Mouse (Mus musculus) heart, postnatal 0 days (tissue): ENCODE data around the gene Traf3. TPM values are rescaled to one million over a fixed set of nuclear protein-coding genes. Genes with fewer than 3 reads are reported as not detected.

ENCODE experiments used
- ATAC-seq: fragments of 200-750 bp; cut with Nextera tagmentation; 2 replicates; pipeline ENCODE4 v1.8.0; 2017; ENCODE audit warnings: low read depth, moderate number of reproducible peaks, moderate library complexity; ENCODE audit not compliant: insufficient read depth
- DNase-seq: peaks from one replicate; pipeline ENCODE4 v3.0.0-alpha.2; 2016; ENCODE audit warnings: low spot score
- H3K27ac ChIP-seq: fragments of 300-500 bp; sonication (generic); 2 replicates; pipeline ENCODE4 v1.5.1; 2014; ENCODE audit warnings: low read depth, mild to moderate bottlenecking
- H3K27me3 ChIP-seq: fragments of 300-500 bp; sonication (generic); 2 replicates; pipeline ENCODE4 v1.6.1; 2014; ENCODE audit warnings: low read length, mixed read lengths; ENCODE audit not compliant: control insufficient read depth, insufficient read depth
- H3K36me3 ChIP-seq: fragments of 300-500 bp; sonication (generic); replicated peaks from 2 replicates; pipeline ENCODE4 v1.6.1; 2014; ENCODE audit warnings: low read length, mixed read lengths; ENCODE audit not compliant: control insufficient read depth, insufficient read depth
- H3K4me1 ChIP-seq: fragments of 300-500 bp; sonication (generic); 2 replicates; pipeline ENCODE4 v1.6.1; 2014; ENCODE audit warnings: antibody characterized with exemption; ENCODE audit not compliant: control insufficient read depth, insufficient read depth
- H3K4me2 ChIP-seq: fragments of 300-500 bp; sonication (generic); 2 replicates; pipeline ENCODE4 v1.6.1; 2014; ENCODE audit warnings: low read depth, mild to moderate bottlenecking, low read length, moderate library complexity
- H3K4me3 ChIP-seq: fragments of 300-500 bp; sonication (generic); 2 replicates; pipeline ENCODE4 v1.5.1; 2014; ENCODE audit warnings: low read depth, low read length
- H3K9ac ChIP-seq: fragments of 300-500 bp; sonication (generic); replicated peaks from 2 replicates; pipeline ENCODE4 v1.6.1; 2014; ENCODE audit warnings: low read depth, low read length, mixed read lengths
- H3K9me3 ChIP-seq: fragments of 300-500 bp; sonication (generic); replicated peaks from 2 replicates; pipeline ENCODE4 v1.6.1; 2016; ENCODE audit warnings: low read length; ENCODE audit not compliant: control insufficient read depth
- CTCF ChIP-seq: IDR thresholded peaks from 2 replicates; pipeline ENCODE4 v1.5.1; 2016; ENCODE audit warnings: antibody characterized with exemption, control low read depth, low read depth
- EP300 ChIP-seq: IDR thresholded peaks from 2 replicates; pipeline ENCODE4 v1.6.1; 2016; ENCODE audit warnings: antibody characterized with exemption, low read depth
- WGBS: fragments of 180-500 bp; shearing (Covaris S2); extraction: QIAGEN DNeasy Blood & Tissue Kit; methylation state at CpG from one replicate; pipeline ENCODE4 v1.1.7; 2014; 5-methylcytosine and 5-hydroxymethylcytosine counted together
- polyA plus RNA-seq: library from polyadenylated mRNA; unstranded; fragments of >200 nt; fragmentation: Nextera tagmentation; extraction: Ambion mirVana; gene quantifications from 2 replicates; pipeline ENCODE4 v1.2.1, GENCODE M21; 2015
- total RNA-seq: library from RNA; depleted of rRNA; stranded (reverse); fragments of >200 nt; gene quantifications from 2 replicates; pipeline ENCODE4 v1.2.3, GENCODE M21; 2014; ENCODE audit warnings: low replicate concordance; rRNA removed

Traf3 gene
- total and polyA plus RNA-seq, 2 experiments from 2014 or later = 3.2 to 7.2 TPM

- Histone ChIP-seq H3K27ac (no peak overlapping the region), H3K9me3 (no peaks in the 10 kb centered on the region), H3K9ac (no peak overlapping the region), H3K4me2 (no peak overlapping the region), H3K36me3 (peaks cover 88% of the 10 kb centered on the region), H3K4me1 (no peaks in the 10 kb centered on the region), H3K27me3 (no peaks in the 10 kb centered on the region), H3K4me3 (no peak overlapping the region)
- no peak for TF ChIP-seq CTCF
- no peak for TF ChIP-seq EP300
- WGBS = 93% methylated on average over 8 of the region's 8 CpGs
- ATAC-seq = no peak
- no peak for DNase-seq
These were observed 137.7 kb downstream of the Traf3 start for GRCm38 (mm10) chr12:111303702-111304337.

GRCm38 (mm10) chr12:111306821-111307220 lies 140.7 kb downstream of the Traf3 start:
- WGBS = 77% methylated on average over 8 of the region's 8 CpGs
- peaks cover 92% of the 10 kb centered on the region for H3K36me3 ChIP-seq
- H3K4me1 ChIP-seq = no peaks in the 10 kb centered on the region

DNA sequence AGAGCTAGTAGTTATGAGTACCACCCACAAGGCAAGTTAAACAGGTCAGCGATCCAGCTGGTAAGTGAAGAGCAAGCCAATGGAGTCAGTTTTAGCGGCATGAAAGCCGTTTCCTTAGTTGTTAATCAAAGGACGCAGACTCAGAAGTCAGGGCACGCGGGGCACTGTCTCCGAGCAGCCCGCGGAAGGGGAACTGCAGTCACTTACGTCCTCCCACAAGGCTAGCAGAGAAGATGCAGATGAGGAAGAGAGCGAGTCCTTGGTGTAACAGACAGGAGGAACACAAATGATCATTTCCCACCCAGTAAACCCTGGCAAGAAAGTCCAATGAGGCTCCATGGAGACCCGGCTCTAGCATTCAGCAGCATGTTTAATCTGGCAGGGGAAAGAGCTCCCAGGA lies 143.1 kb downstream of the Traf3 start:
- no peak overlapping the region for H3K27ac ChIP-seq
- H3K4me2 ChIP-seq = no peak overlapping the region
- no peak overlapping the region for H3K9ac ChIP-seq
- no peak overlapping the region for H3K4me3 ChIP-seq
- DNase-seq = no peak
- no peak for TF ChIP-seq EP300
- TF ChIP-seq CTCF = no peak
- no peaks in the 10 kb centered on the region for H3K4me1 ChIP-seq
- H3K9me3 ChIP-seq = no peaks in the 10 kb centered on the region
- H3K27me3 ChIP-seq = no peaks in the 10 kb centered on the region
- WGBS = 87% methylated on average over 12 of the region's 12 CpGs
- peaks cover 97% of the 10 kb centered on the region for H3K36me3 ChIP-seq
- no peak for ATAC-seq

More at GRCm38 (mm10) chr12:111306821-111307220, 140.7 kb downstream of the Traf3 start:
- no peak for ATAC-seq
- Histone ChIP-seq H3K9me3 (no peaks in the 10 kb centered on the region), H3K27ac (no peak overlapping the region), H3K4me3 (no peak overlapping the region), H3K27me3 (no peaks in the 10 kb centered on the region), H3K4me2 (no peak overlapping the region), H3K9ac (no peak overlapping the region)
- no peak for TF ChIP-seq CTCF
- no peak for TF ChIP-seq EP300
- DNase-seq = no peak

- ATAC-seq (no peak), DNase-seq (no peak)
- no peak overlapping the region for H3K4me3 ChIP-seq
- H3K9me3 ChIP-seq = no peaks in the 10 kb centered on the region
- H3K4me1 ChIP-seq = no peaks in the 10 kb centered on the region
- WGBS = 81% methylated on average over 14 of the region's 14 CpGs
- H3K4me2 ChIP-seq = no peak overlapping the region
- peaks cover 97% of the 10 kb centered on the region for H3K36me3 ChIP-seq
- no peak overlapping the region for H3K27ac ChIP-seq
- no peak for TF ChIP-seq EP300
- TF ChIP-seq CTCF = no peak
- H3K9ac ChIP-seq = no peak overlapping the region
- H3K27me3 ChIP-seq = no peaks in the 10 kb centered on the region
These were observed 143.8 kb downstream of the Traf3 start for GRCm38 (mm10) chr12:111309931-111310330.

DNA sequence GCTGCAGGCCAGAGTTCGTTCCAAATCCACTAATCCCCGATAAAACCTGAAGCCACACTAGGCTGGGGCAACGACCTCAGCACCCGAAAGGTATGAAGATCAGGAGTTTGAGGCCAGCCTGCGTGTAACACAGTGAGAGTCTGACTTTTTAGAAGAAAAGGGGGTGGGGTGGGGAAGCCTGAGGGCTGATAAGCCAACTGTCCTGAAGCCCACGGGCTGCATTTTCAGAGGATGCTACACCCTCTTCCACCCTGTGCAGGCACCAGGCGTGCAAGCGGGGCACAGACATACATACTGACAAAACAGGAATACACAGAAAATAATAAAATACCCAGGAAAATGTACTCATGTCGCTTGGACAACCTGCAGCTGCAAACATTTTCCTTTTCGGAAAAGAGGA lies 145.6 kb downstream of the Traf3 start:
- H3K4me2 ChIP-seq = no peak overlapping the region
- H3K27me3 ChIP-seq = no peaks in the 10 kb centered on the region
- no peak overlapping the region for H3K27ac ChIP-seq
- H3K9ac ChIP-seq = no peak overlapping the region
- H3K4me3 ChIP-seq = no peak overlapping the region
- DNase-seq (no peak), ATAC-seq (no peak)
- TF ChIP-seq CTCF (no peak), EP300 (no peak)
- no peaks in the 10 kb centered on the region for H3K9me3 ChIP-seq
- peaks cover 97% of the 10 kb centered on the region for H3K36me3 ChIP-seq
- WGBS = 90% methylated on average over 10 of the region's 10 CpGs
- H3K4me1 ChIP-seq = no peaks in the 10 kb centered on the region

DNA sequence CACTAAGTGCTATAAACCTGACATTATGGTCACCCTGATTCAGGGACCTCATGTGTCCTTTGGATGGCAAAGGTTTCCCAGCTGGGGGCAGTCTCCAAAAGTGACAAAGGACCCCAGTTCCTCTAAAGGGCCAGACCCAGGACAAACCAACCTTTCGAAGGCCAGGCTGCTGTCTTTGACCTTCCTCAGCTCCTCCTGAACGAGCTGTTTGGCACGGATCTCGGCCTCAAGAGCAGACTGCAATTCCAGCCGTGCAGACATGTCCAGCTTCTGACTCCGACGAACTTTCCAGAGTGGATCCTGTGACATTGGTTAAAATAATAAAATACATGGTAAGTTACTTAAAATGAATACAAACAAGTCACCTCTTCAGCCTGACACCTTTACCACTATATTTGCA lies 148.1 kb downstream of the Traf3 start:
- Histone ChIP-seq H3K36me3 (peaks cover 99% of the 10 kb centered on the region), H3K27ac (no peak overlapping the region), H3K4me3 (no peak overlapping the region), H3K9ac (no peak overlapping the region), H3K27me3 (no peaks in the 10 kb centered on the region), H3K4me1 (no peaks in the 10 kb centered on the region), H3K9me3 (no peaks in the 10 kb centered on the region), H3K4me2 (no peak overlapping the region)
- ATAC-seq = no peak
- DNase-seq = peak; percentile 3
- 86% methylated on average over 7 of the region's 7 CpGs for WGBS
- TF ChIP-seq CTCF (no peak), EP300 (no peak)

Other genes with a start within 250 kb of the Traf3 start
- 26.3 and 34.6 TPM in 2 replicates for gene Ankrd9, start 187.3 kb upstream of the Traf3 start, total RNA-seq
- gene Ankrd9, start 187.3 kb upstream of the Traf3 start, polyA plus RNA-seq = 31.9 and 39.1 TPM in 2 replicates
- 14.2 and 19.0 TPM in 2 replicates for gene Rcor1, start 127.0 kb upstream of the Traf3 start, total RNA-seq
- 4.4 and 5.1 TPM in 2 replicates for gene Rcor1, start 127.0 kb upstream of the Traf3 start, polyA plus RNA-seq
- not detected in 2 replicates for gene 4930595D18Rik, start 18.1 kb downstream of the Traf3 start, total RNA-seq
- gene 4930595D18Rik, start 18.1 kb downstream of the Traf3 start, polyA plus RNA-seq = not detected in 2 replicates
- 7.5 TPM in 1 of 2 replicates, not detected in the other for gene Amn, start 104.7 kb downstream of the Traf3 start, total RNA-seq
- gene Amn, start 104.7 kb downstream of the Traf3 start, polyA plus RNA-seq = 0.78 and 0.90 TPM in 2 replicates
- gene Cdc42bpb, start 211.3 kb downstream of the Traf3 start, total RNA-seq = 119 and 147 TPM in 2 replicates
- gene Cdc42bpb, start 211.3 kb downstream of the Traf3 start, polyA plus RNA-seq = 13.9 and 18.2 TPM in 2 replicates
- gene Lbhd2, start 240.4 kb downstream of the Traf3 start, total RNA-seq = not detected in 2 replicates
- gene Lbhd2, start 240.4 kb downstream of the Traf3 start, polyA plus RNA-seq = not detected in 2 replicates